Mouse (Mus musculus) erythroblast, adult 5-6 weeks (primary cell): Measurements from ENCODE around the gene Gm17416. TPM values are rescaled to one million over a fixed set of nuclear protein-coding genes. Genes with fewer than 3 reads are reported as not detected.

Experiments used
- ATAC-seq: replicated peaks from 2 replicates; pipeline ENCODE4 v1.8.0; 2016; ENCODE audit warnings: moderate number of reproducible peaks, mild to moderate bottlenecking, moderate TSS enrichment, inconsistent platforms; ENCODE audit not compliant: poor library complexity, low FRiP score, severe bottlenecking
- total RNA-seq, 2 experiments: library from RNA; stranded (forward) in 1 of 2; stranded (reverse) in 1 of 2; fragments of 150-400 nt in 1 of 2; fragments of 200-764, 138-1000 nt in 1 of 2; gene quantifications; 2 replicates each; pipeline versions ENCODE4 v1.2.3 to v1.2.4; 2015 to 2017; ENCODE audit warnings: low replicate concordance in 2 of 2

The Gm17416 gene
- total RNA-seq (2015; ENCODE audit: low replicate concordance) (not detected in 2 replicates), total RNA-seq (2017; ENCODE audit: low replicate concordance) (not detected in 2 replicates)

DNA sequence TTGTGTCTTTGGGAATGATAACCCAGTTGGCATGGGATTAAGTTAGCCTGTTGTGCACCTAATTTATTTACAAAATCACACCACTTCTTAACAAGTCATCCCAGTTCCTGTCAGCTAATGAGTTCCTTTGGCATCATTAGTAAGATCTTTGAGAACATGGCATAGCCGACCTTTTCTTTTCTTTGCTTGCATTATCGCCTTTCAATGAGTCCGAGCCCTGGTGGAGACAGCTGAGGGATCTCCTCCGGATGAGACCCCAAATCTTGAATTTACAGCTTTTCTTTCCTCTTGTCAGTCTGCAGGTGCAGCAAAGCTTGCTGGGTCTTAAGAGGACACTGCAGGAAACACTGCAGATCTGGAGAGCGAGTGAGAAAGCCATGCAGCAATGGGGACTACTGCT, at the start of gene Gm17416:
Gene Gm17416, plus strand, starts transcription at position 301 of the 400 bp plus-strand sequence.
- ATAC-seq: no peak

DNA sequence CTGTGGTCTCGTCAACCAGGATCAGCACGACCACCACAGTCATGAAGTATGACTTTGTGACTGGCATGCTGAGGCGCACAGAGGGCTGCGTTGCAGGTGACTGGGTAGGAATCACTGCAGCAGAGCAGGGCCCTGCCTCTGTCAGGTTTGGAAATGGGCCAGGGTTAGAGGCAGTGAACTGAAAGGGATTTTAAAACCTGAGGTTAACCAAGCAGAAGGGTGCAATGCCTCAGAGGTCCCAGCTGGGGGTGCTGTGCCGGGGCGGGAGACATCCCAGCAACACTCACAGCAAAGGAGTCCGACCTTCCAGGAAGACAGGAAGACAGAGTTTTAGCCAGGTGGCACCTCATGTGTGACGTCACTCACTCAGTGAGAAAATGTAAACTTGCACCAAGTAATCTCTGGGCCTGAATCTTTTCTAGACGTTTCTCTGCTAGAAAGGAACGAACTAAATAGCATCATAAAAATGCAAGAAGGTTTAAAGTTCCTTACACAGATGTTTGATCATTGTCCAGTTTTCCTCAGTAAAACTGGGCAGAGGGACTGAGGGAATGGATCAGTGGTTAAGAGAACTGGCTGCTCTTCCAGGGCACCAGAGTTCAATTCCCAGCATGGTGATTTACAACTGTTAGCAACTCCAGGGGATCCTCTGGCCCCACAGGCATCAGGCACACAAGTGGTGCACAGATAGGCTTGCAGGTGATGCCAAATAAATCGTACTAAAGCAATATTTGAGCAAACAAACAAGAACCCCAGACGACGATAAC, 29.0 kb upstream of the Gm17416 start, which contains the start of gene Defb29:
Gene Defb29, minus strand, starts transcription at position 155 of the 767 bp plus-strand sequence.
- no peak for ATAC-seq

DNA sequence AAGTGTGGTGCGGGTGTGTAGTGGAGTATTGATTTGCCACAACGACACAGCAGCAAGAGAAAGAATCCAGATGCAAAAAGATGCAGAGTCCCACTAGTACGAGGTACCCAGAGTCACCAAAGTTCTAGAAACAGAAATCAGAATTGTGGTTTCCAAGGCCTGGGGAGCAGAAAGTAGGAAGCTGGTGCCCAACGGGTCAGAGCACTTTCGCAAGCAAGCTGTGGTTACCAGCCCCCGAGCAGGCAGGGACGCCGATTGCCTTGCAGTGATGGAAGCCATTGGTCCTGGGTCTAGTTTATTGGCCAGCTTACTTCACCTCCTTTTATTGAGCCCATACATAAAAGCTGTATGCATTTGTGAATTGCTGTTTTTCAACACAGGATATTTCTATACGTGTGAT, 27.2 kb upstream of the Gm17416 start:
- no peak for ATAC-seq

DNA sequence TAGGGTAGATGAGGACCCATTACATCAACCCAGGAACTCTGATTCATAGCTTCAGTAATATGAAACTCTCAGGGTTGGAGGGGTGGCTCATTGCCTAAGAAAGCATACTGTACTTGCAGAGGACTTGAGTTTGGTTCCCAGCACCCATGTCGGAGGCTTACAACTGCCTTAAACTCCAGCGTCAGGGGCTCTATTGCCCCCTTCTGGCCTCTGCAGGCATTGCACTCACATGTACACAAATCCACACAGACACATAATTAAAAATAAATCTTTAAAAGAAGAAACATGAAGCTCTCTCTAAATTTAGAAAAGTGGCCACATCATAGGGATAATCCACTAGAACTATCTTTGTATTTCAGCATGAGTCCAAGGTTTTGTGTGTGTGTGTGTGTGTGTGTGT, 26.2 kb upstream of the Gm17416 start:
- no peak for ATAC-seq

DNA sequence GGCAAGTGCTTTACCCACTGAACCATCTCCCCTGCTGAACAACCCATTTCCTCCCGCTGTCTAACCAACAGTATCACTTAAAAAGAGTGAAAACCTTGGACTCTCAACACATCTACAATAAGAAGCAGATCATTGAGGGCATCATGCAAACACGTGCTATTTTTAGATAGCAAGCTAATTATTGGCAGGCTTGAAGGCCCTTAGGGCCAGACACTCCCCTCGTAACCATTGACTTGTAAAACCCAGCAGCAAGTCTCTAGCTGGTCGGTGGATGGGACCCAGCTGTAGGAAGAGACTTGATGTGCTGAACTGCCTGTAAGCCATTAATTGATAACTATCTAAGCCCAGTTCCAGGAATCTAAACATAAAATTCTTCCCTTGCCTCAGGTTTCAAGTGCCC, 25.7 kb upstream of the Gm17416 start:
- ATAC-seq: no peak

DNA sequence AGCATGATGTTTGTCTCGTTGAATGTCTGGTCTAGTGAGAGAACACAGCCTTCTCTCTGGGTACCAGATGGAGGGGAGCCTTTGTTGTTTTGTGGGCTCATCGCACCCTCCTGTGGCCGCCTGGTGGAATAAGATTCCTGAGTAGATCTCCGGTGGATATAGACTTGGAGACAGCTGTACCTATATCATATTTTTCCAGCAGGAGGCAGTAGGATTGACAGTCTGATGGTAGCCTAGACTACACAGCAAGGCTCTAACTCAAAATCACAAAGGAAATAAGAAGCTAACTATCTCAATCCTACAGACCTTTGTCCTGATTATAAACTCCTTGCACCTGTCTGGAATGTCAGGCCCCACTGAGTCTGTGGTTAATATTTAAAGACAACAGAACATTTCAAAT, 24.4 kb upstream of the Gm17416 start:
- no peak for ATAC-seq

DNA sequence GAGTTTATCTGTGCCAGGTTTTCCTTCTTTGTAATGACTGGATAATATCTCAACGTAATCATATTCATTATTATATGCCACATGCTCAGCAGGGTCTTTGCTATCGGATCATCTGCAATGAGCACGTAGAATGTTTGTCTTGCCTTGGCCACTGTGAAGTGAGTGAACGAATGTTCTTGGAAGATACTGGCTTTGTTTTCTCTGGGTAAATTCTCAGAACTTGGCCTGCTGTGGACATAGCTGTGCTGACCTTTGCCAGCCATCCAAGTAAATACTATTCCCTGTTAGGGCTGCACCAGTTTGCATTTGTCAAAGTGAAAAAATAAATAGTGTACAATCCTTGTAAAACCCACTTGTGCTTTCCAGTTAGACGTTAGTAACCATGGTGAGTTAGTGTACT, 21.0 kb upstream of the Gm17416 start:
- ATAC-seq: no peak

DNA sequence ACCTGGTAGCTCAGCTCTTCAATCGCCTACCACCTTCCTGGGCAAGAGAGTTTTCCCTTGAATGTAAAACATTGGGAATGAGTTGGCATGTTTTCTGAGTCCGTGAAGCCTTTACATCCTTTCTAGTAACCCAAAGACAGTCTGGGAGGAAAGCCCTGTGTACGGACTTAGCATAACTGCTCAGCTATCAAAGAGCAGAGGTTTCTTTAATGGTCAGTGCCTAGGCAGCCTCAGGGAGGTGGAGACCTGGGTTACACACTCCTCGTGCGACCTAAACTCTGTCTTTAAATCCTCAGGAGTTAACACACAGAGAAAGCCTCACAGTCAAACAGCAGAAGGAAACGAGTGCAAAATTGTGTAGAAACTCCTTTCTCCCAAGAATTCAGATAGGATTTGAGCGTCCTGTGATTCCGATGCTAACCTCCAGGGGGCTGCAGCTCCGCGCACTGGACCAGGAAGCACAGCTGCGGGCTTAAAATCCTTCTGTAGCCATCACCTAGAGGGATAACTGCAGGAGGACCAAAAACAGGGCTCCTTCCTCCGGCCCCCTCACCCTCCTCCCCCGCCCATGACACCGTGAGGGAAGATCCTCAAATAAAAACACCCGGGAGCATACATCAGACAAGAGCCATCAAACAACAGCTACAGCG, 15.2 kb upstream of the Gm17416 start:
- ATAC-seq: no peak

DNA sequence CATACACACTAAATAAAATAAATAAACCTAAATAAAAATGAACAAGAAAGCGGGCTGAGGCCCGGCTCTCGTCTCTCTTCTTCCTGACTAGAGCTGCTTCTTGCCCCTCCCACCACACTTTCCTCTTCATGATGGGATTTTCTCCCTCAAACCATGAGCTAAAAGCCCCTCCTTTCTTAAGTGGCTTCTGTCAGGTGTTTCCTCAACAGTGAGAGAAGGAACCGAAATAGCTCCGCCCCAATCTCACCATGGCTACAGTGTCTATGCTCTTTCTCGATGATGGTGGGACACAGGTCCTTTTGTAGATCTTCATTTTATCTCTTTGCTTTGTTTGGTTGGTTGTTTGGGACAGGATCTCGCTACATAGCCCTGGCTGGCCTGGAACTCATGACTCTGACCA, 12.5 kb upstream of the Gm17416 start:
- no peak for ATAC-seq

DNA sequence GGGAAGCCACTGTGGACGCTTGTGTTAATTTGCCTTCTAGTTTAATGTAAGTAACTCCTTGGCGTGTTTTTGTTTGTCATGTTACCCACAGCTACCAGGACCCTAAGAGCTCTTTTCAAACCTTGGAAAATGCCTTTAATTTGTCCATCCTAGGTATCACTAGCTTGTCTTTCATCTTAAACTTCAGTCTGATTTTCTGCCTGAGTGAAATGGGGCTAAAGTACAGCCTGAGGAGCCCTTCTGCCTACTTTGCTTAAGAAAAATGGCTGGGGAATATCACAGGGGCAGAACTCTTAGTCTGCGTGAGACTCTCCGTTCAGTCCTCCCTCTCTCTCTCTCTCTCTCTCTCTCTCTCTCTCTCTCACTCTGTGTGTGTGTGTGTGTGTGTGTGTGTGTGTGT, 743 bp downstream of the Gm17416 start:
- no peak for ATAC-seq

DNA sequence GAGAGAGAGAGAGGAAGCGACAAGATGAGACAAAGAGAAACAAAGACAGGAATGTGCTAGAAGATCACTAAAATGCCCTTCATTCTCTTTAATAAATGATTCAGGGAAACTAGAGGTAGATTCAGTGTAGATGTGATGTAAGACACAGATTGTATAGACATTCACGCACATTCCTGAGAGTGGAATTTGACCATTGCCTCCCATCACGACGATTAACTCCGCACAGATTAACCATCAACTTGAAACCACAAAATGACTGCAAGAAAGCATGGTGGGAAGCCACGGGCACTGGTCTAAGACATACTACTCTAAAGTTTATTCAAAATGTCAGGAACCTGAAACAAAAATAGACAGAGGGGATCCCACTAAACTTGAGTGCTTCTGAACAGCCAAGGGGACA, 1.2 kb downstream of the Gm17416 start:
- no peak for ATAC-seq

DNA sequence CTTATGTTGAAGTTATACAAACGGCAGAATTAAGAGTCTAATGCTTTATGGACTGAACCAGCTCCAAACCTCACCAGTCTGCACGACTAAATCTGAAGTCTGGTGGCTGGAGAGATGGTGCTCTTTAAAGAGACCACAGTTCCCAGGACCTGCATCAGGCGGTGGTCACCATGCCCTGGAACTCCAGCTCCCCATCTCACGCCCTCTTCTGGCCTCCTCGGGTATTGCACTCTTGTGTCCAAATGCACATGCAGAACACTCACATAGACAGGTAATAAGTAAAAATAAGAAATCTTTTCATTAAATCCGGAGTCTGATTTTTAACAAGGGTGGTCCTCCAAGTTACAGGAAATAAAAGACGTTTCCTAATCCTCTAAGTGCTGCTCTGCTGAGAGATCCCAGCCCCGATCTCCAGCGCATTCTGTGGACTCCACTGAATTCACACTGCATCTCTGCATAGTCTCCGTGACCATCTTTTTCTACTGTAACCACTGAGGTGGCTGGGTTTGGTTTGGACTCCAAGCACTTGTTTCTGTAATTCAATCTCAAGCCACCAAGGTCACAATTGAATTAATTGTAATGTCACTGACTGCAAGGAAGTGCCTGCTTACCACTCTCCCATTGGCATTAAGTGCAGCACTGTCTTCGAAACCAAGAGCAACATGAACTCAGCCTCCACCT, 3.1 kb downstream of the Gm17416 start, which contains the start of gene Defb21:
Gene Defb21, plus strand, starts transcription at position 631 of the 681 bp plus-strand sequence.
- no peak for ATAC-seq

DNA sequence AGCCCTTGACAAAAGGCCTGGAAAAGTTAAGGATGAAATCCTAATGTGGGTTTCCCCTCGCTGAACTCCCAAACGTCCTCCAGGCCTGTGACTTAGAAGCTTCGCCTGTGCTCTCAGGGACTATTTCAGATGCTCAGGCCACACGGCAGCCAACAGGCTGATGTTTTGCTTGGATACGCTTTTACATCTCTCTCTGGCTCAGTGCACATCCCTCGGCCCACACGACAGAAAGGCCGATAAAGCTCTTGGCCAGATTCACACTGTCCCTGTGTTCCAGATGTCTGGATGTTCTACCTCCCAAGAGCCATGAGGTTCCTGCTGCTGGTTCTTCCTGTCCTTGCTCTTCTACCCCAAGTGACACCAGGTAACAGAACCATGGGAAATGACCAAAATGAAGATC, 4.3 kb downstream of the Gm17416 start:
- no peak for ATAC-seq

DNA sequence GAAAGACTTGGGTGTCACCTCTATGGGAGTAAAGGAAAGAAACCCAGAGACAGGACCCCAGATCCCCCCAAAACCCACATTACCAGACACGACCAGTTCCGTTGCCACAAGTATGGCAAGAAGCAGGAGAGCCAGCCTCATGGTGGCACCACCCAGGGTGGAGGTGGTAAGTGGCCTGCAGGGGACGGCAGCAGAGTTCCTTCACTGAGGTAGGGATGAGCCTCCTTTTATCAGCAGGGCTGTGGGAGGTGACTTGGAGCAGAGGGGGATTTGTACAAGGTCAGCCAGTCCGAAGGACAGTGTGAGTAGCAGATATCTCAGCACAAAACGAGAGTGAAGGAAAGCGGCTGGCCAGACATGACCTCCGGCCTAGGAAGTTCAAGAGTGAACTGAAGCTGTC, 11.0 kb downstream of the Gm17416 start, which contains the start of gene Defb19:
Gene Defb19, minus strand, starts transcription at position 206 of the 400 bp plus-strand sequence.
- no peak for ATAC-seq

DNA sequence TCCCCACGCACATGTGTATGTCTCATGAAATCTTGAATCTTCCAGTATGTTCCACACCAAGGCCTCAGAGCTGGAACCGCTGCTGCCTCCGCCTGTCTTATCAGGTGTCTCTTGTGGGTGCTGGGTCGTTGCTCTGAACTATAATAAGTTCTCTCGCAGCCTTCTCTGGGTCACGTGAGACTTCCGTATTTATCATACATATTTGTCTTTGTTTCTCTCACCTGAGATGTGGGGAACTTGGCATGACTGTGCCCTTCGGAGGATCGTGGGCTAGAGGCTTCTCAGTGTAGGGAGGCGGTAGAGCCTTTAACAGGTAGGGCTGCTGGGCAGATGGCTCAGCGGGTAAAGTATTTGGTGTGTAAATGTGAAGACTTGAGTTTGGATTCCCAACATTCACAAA, 11.5 kb downstream of the Gm17416 start:
- no peak for ATAC-seq

DNA sequence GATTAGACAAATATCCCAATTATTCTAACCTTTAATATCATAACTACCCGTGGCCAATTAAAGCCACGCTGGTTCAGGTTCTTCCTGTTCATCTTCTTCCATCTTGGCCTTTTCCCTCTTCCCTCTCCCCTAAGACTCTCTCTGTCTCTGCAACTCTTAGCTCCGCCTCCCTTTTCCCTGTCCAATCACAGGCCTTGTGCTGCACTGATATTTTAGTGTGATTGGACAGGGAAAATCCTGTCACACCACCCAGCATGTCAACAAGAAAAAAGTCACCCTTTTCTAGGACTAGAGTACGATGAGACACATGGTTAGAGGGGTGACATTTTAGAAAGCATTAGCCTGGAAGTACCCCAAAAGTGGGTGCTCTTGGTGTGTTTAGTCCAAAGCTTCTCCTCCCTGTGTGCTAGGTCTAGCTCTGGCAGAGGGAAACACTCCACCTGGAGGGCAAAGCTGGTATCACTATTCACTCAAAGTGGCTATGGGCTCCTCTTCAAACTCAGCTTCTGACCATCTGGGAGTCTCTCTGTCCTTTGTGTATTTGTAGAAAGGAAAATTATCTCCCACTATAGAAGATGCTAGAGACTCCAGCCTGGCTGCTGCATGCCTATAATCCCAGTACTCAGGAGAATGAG, 17.9 kb downstream of the Gm17416 start:
- no peak for ATAC-seq

DNA sequence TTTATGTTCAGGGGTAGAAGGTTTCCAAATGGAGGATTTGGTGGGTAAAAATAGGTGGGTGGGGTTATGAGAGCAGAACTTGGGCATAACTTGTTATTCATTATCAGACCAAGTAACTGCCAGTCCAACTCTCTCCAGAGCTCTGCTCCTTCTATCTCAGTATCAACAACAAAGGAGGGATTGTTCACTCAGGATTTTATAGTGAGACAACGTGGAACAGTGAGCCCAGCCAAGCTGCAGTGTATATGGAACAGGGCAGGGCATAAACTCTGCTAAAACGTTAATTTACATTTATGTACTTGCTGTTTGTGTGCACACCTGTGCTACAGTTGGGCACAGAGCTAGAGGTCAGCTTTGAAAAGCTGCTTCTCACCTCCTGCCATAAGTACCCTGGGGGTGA, 19.3 kb downstream of the Gm17416 start:
- no peak for ATAC-seq

DNA sequence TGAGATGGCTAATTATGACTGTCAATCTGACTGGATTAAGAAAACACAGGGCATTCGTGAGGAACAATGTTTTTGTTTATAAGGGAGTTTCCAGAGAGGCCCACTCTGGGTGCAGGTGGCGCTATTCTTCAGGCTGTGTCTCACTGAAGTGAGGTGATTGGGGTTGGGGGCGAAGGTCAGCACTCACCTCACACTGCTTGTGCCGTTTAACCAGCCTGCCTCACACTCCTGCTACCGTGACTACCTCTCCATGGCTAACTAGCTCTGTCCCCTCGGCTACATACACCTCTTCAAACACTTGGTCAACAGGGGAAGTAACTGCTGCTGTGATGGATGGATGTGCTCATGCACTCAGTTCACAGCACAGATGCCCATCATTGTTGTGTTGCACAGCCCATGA, 19.9 kb downstream of the Gm17416 start:
- no peak for ATAC-seq

DNA sequence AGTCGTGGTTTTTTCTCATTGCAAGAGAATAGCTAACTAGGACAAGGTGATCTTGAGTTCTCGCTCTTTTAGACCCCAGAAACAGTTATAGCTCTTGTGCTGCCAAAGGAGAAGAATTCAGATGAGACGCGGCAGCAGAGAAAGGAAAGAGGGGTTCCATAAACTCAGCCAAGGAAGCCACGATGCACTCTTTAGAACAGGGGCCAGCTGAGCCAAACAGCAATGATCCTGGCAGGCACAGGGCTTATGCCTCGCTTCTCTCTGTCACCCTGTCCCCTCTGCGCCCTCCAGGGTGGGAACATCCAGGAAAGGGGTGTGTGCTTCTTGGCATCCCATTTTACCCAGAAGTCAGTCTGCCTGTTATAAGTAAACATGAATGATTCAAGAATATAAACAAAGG, 30.2 kb downstream of the Gm17416 start, which contains the start of gene Defb45:
Gene Defb45, minus strand, starts transcription at position 101 of the 400 bp plus-strand sequence.
- ATAC-seq: no peak

DNA sequence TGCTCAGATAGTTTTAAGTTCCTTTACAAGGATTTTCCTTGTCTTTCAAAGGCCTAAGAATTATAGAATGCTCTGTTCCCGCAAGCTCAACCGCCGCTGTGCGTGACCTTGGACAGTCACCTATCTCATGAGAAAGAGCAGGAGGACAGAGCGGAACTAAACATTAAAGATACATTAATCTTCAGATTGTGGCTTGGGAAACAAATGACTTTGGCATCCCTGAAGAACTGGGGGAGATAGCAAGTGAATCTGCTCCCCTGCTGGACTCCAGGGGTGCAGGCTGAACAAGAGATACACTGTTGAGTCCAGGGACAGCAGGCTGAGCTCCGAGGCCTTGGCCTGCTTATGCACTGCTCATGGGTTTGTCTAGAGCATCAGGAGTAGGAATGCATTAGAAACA, 30.9 kb downstream of the Gm17416 start:
- no peak for ATAC-seq
